Mouse (Mus musculus): ENCODE measurements around the gene Ech1. TPM values are rescaled to one million over a fixed set of nuclear protein-coding genes. Genes with fewer than 3 reads are reported as not detected.

Ech1 gene
- polyA plus RNA-seq, 1 experiment from 2014 or later, result 234 TPM

Other genes with a start within 250 kb of the Ech1 start
- gene Samd4b, start 227.1 kb upstream of the Ech1 start, polyA plus RNA-seq (2015; fragmentation: Nextera tagmentation; extraction: Ambion mirVana), result 17.9 and 25.6 TPM in 2 replicates
- gene Pak4, start 227.0 kb upstream of the Ech1 start, polyA plus RNA-seq (2015; fragmentation: Nextera tagmentation; extraction: Ambion mirVana), result 23.3 and 32.3 TPM in 2 replicates
- not detected in 2 replicates for gene Acp7, start 193.9 kb upstream of the Ech1 start, polyA plus RNA-seq (2015; fragmentation: Nextera tagmentation; extraction: Ambion mirVana)
- gene Fbxo27, start 132.4 kb upstream of the Ech1 start, polyA plus RNA-seq (2015; fragmentation: Nextera tagmentation; extraction: Ambion mirVana), result 3.4 and 3.9 TPM in 2 replicates
- 7.7 and 9.7 TPM in 2 replicates for gene Fbxo17, start 108.4 kb upstream of the Ech1 start, polyA plus RNA-seq (2015; fragmentation: Nextera tagmentation; extraction: Ambion mirVana)
- 102 and 109 TPM in 2 replicates for gene Mrps12, start 83.4 kb upstream of the Ech1 start, polyA plus RNA-seq (2015; fragmentation: Nextera tagmentation; extraction: Ambion mirVana)
- 16.8 and 20.6 TPM in 2 replicates for gene Sars2, start 83.2 kb upstream of the Ech1 start, polyA plus RNA-seq (2015; fragmentation: Nextera tagmentation; extraction: Ambion mirVana)
- not detected in 2 replicates for gene Ccer2, start 69.0 kb upstream of the Ech1 start, polyA plus RNA-seq (2015; fragmentation: Nextera tagmentation; extraction: Ambion mirVana)
- gene Sirt2, start 58.5 kb upstream of the Ech1 start, polyA plus RNA-seq (2015; fragmentation: Nextera tagmentation; extraction: Ambion mirVana), result 50.3 and 58.4 TPM in 2 replicates
- 26.6 and 35.8 TPM in 2 replicates for gene Nfkbib, start 57.7 kb upstream of the Ech1 start, polyA plus RNA-seq (2015; fragmentation: Nextera tagmentation; extraction: Ambion mirVana)
- gene Rinl, start 36.2 kb upstream of the Ech1 start, polyA plus RNA-seq (2015; fragmentation: Nextera tagmentation; extraction: Ambion mirVana), result 2.8 and 7.3 TPM in 2 replicates
- 152 and 158 TPM in 2 replicates for gene Hnrnpl, start 16.7 kb upstream of the Ech1 start, polyA plus RNA-seq (2015; fragmentation: Nextera tagmentation; extraction: Ambion mirVana)
- gene Lgals4, start 8.6 kb downstream of the Ech1 start, polyA plus RNA-seq (2015; fragmentation: Nextera tagmentation; extraction: Ambion mirVana), result 8.2 and 9.1 TPM in 2 replicates
- gene Lgals7, start 38.6 kb downstream of the Ech1 start, polyA plus RNA-seq (2015; fragmentation: Nextera tagmentation; extraction: Ambion mirVana), result 1.7 and 2.7 TPM in 2 replicates
- 0.33 and 0.42 TPM in 2 replicates for gene Capn12, start 56.2 kb downstream of the Ech1 start, polyA plus RNA-seq (2015; fragmentation: Nextera tagmentation; extraction: Ambion mirVana)
- 236 and 281 TPM in 2 replicates for gene Actn4, start 137.1 kb downstream of the Ech1 start, polyA plus RNA-seq (2015; fragmentation: Nextera tagmentation; extraction: Ambion mirVana)
- gene Eif3k, start 156.6 kb downstream of the Ech1 start, polyA plus RNA-seq (2015; fragmentation: Nextera tagmentation; extraction: Ambion mirVana), result 239 and 261 TPM in 2 replicates
- gene Map4k1, start 156.8 kb downstream of the Ech1 start, polyA plus RNA-seq (2015; fragmentation: Nextera tagmentation; extraction: Ambion mirVana), result 2.8 and 7.6 TPM in 2 replicates